Mouse (Mus musculus) Muller cell, postnatal 12 days (primary cell): ENCODE data around the gene Mex3a.
"Not testable (repeated sequence)": the region's sequence is repeated elsewhere in the genome, so short reads cannot be mapped to it uniquely, and the experiment has no call there.

Experiments
- DNase-seq: peaks from one replicate; pipeline ENCODE4 v3.0.0-alpha.2; 2015; ENCODE audit errors: inconsistent ontology term

The Mex3a gene

DNA sequence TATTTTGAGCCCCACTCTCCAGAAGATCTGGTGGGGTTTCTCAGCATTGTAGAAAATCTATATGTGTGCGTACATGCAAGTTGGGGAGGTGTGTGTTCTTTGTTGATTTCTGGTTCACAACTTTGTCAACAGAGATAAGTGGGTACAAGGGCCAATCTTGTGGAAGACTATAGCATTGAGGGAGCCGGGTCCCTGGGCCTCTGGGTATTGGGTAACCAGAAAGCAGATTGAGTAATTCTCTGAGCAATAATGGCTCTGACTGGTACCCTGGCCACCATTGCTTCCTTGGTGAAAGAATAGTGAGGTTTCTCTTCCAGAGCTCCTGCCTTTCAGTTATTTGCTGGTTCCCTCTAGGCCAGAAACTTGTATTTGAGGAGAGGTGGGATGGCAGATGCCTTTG, 36.9 kb downstream of the Mex3a start:
- DNase-seq = no peak

DNA sequence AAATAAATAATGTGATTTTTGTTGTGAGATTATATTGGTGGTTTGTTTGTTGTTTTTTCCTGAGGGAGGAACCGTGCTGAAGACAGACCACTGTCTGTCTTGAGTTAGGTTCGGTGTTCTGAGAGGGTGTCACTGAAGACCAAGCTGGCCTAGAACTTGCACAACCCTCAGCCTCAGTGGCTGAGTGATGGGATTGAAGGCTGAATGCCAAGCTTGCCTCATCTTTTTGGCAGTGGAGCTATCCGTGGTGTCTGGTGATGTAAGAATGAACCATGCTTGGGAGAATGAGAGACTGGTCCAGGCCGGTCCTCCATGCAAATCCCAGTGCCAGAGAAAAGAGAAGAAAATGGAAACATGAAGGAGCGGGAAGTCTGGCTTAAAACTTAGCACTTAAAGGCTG, 37.5 kb downstream of the Mex3a start:
- no peak for DNase-seq

DNA sequence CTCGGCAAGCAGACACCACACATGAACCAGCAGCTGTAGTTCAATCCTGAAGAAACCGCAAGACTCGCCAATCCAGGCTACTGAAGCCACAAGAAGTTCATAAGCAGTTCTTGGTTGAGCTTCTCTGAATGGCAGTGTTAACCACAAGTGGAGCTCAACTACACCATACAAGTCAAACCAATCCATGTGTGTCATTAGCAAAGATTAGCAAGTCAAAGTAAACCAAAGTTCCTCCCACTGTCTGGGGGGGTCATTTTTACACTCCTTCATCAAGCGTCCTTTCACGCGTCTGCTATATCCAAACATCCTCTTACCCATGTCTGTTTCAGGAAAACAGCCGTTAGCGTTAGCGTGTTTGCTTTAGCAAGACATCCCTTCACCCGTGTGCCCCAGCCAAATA, 38.1 kb downstream of the Mex3a start:
- no peak for DNase-seq

DNA sequence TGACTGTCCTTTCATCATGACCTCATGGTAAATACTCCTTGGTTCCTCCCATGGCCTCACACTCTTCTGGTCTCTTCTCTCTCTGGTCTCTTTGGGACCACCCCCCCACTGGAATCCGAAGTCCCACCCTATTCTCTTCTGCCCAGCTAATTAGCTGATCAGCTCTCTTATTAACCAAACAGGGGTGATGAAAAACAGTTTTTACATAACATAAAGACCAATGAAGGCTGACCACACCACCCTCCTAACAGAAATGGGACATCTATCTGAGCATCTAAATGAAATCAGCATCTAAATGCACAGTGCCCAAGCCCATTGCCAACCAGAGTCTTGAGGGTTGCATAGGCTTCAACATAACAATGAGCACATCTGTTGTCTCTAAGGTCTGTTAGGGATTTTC, 39.7 kb downstream of the Mex3a start:
- no peak for DNase-seq

DNA sequence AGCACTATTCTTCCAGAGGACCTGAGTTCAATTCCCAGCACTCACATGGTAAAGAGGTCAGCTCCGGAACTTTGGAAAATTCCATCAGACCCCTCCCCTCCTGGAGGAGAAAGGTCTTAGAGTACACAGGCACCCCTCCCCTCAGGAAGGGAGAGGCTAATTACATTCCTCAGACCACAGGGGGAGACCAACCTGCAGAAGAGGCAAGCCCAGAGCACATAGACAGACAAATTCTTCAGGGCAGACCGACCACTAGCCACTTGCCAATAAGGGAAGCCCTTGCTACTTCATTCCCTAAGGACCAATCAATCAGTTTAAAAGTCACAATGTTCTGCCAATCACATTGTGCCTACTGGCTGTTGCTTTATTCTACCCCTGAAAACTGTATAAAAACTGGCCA, 40.6 kb downstream of the Mex3a start:
- no peak for DNase-seq

DNA sequence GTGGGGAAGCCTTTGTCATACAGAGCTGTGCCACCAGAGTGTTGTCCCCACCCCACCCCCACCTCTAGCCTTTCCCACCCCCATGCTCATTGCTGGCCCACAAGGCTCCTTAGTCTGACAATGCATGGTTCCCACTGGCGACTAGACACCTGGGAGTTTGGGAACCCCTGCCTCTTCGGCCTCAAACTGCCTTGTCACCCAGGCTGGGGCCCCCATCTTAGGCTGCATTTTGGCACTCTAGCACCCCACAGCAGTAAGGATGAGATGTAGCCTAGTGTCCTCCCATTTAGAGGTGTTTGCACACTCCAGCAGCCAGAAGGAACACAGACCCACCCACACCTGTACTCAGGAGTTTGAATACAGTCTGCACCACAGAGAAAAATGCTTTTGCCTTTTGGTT, 41.6 kb downstream of the Mex3a start:
- DNase-seq = no peak

DNA sequence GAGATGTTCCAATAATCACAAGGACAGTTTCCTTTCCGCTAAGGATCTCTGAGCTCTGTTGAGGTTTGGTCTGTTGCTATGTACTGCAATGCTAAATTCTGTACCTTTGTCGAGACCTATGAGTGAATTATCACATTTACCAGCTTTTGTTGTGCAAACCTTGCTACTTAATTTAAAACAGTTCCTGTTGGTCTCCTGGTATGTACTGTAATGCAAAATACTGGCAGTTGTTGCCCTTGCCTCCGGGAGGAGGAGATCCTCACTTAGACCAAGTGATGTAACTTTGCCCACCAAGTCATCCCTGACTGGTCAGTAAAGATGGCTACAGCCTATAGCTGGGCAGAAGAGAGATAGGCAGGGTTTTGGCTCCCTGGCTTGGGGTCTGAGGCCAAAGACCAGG, 43.3 kb downstream of the Mex3a start, which contains the start of gene Ssr2:
Gene Ssr2 (plus strand): TSS at position 337 of the 400 bp plus-strand sequence.
- no peak for DNase-seq

DNA sequence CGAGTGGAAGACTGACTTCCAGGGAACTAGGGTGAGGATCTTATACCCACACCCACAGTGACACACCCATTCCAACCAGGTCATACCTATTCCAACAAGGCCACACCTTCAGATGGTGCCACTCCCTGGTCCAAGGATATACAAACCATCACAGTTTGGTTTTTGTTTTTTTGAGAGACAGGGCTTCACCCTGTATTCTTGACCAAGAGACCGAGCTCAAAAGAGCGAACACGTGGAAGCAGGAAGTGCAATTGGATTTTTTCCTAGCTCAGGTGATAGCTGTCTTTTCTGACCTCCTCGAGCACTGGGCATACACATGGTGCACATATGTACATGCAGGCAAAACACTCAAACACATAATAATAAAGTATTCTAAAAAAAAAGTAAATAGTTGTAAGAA, 45.7 kb downstream of the Mex3a start:
- not testable (repeated sequence) for DNase-seq

DNA sequence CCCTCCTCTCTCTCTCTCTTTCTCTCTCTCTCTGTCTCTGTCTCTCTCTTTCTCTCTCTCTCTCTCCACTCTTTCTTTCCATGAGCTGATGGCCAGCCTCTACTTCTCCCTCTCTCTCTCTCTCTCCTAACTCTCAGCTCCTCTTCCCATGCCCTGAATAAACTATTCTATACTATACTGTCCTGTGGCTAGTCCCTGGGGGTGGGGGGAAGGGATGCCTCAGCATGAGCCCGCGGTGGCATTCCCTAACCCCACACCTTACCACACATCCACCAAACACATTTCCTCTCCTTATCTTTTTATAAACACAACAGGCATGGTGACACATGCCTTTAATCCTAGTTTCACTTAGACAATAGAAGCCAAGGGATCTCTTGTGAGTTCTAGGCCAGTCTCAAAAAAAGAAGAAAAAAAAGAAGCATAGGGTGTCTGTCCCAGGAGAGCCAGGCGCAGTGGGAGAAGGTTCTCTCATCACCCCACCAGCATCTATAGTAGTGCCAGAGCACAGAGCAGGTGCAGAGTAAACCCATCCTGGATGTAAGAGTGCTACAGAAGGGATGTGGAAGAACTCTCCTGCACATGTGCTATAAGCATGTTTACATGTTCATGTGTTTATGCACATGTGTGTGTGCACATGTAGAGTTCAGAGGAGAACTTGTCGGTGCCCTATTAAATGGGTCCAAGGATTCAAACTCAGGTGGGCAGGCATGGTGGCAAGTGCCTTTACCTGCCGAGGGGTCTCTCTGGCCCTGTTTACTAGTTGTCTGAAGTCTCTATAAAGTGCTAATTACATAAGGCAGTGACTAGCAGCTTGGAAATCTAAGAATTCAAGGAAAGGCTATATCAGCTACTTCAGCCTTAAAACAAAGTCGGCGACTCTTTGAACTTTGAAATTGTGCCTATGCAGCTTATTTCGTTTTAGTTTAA, 46.6 kb downstream of the Mex3a start:
- DNase-seq = no peak

DNA sequence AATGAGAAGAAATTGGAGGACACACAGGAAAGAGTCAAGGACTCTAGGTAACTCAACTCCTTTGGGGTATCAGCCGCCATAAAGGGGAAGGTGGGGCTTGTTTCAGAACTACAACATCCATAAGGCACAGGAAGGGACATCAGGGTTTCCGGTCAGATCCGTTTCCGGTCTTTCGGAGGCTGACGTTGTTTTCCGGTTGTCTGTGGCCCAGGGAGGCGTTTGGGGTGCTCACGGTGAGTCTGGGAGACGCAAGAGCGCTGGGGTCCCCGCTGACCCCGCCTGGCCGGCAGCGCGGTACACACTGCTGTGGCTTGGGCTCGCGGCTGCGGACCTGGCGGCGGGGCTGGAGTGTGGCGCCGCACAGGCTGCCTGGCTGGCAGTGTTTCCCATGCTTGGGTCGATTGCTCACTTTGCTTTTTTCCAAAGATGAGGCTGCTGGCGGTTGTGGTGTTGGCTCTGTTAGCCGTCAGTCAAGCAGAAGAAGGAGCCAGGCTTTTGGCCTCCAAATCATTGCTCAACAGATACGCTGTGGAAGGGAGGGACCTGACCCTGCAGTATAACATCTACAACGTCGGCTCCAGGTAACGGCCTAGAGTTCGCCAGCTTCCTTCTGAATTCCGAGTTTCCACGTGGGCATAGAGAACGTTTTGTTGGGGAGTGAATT, 47.4 kb downstream of the Mex3a start:
- DNase-seq = peak; percentile 83

DNA sequence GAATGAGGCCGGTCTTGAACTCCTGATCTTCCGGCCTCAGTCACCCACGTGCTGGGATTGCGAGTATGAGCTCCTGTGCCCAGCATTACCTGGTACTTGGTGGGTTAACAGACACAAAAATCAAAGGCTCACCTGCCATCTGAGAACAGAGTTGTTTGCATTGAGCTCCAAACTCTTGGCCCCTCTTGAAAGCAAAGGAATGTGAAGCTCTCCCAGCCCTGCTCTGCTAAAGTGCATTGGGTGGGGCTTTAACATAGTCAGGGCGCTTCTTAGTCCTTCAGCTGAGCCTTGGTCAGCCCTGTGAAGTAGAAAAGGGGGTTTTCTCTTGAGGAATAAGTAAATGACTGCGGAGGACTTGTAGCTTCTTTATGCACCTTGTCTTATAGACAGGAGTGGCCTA, 53.6 kb downstream of the Mex3a start:
- no peak for DNase-seq

DNA sequence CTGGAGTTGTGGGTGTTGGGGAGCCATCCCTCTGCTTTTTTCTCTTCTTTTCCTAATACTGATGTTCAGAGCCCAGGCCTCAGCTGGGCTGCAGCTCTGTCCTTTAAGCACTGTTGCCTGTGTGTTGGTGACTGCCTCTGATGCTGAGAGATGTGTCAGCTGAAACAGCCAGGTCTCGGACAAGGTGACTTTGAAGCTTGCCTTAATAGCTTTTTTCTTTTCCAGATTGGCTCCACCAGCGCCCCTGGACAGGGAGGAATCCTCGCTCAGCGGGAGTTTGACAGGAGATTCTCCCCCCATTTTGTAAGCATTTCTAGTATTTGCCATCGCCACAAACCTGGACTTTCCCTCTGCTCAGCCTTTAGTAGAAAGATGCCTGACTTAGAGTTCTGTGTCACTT, 54.4 kb downstream of the Mex3a start:
- no peak for DNase-seq

DNA sequence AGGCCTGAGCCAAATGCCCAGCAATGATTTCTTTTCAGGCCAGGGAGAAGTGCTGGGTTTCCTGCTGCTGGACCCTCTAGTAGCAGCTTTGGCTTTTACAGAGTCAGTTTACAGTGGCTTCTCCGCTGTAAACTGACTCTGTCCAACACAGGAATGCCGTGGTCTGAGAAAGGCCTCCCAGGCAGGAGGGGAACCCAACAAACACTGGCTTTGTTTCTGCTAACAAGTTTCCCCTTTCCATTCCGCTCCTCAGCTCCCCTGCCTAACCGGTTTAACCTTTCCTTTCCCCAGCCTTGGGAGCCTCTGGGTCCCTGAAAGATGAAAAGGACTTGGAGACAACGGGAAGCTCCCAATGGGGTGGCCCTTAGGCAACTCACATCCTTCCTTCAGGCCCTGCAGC, 58.1 kb downstream of the Mex3a start:
- peak; percentile 42 for DNase-seq
